Mouse (Mus musculus) C2C12 (cell line): ENCODE data around the gene Rnf182. TPM values are rescaled to one million over a fixed set of nuclear protein-coding genes. Genes with fewer than 3 reads are reported as not detected.
A peak's percentile ranks its signal among the peaks of the same experiment; 100 is the strongest.

Source experiments
- H3K27me3 ChIP-seq: one replicate; pipeline ENCODE4 v1.6.1; 2011; ENCODE audit not compliant: control insufficient read depth, insufficient read depth, insufficient read length
- H3K36me3 ChIP-seq: one replicate; pipeline ENCODE4 v1.6.1; 2011; ENCODE audit not compliant: control insufficient read depth, insufficient read depth
- H3K4me3 ChIP-seq: one replicate; pipeline ENCODE4 v1.5.1; 2011; ENCODE audit warnings: mild to moderate bottlenecking, control low read depth; ENCODE audit not compliant: poor library complexity, insufficient read depth, severe bottlenecking
- H3K79me2 ChIP-seq: one replicate; pipeline ENCODE4 v1.6.1; 2011; ENCODE audit not compliant: control insufficient read depth, insufficient read depth
- H3K79me3 ChIP-seq: one replicate; pipeline ENCODE4 v1.6.1; 2011; ENCODE audit warnings: low read depth, control low read depth
- H3ac ChIP-seq: one replicate; pipeline ENCODE3; 2011; ENCODE audit warnings: low read depth; ENCODE audit not compliant: control insufficient read depth, insufficient read length
- CEBPB ChIP-seq: IDR thresholded peaks from one replicate; pipeline ENCODE4 v1.6.1; 2011; ENCODE audit warnings: low read depth, mild to moderate bottlenecking, control low read depth, moderate library complexity
- CTCF ChIP-seq: IDR thresholded peaks from one replicate; pipeline ENCODE4 v1.5.1; 2011; ENCODE audit not compliant: control insufficient read depth, insufficient read depth, insufficient read length
- FOSL1 ChIP-seq: IDR thresholded peaks from one replicate; pipeline ENCODE4 v1.8.0; 2011; ENCODE audit warnings: mild to moderate bottlenecking, low read length; ENCODE audit not compliant: poor library complexity, insufficient read depth, severe bottlenecking
- MAX ChIP-seq: IDR thresholded peaks from one replicate; pipeline ENCODE4 v1.6.1; 2011; ENCODE audit warnings: mild to moderate bottlenecking, control low read depth
- MYOD1 ChIP-seq: IDR thresholded peaks from one replicate; pipeline ENCODE4 v1.6.1; 2011; ENCODE audit warnings: low read depth; ENCODE audit not compliant: control insufficient read depth, insufficient read length
- MYOG ChIP-seq: IDR thresholded peaks from one replicate; pipeline ENCODE4 v1.6.1; 2011; ENCODE audit not compliant: control insufficient read depth, insufficient read length; ENCODE audit errors: extremely low read depth
- USF1 ChIP-seq: IDR thresholded peaks from one replicate; pipeline ENCODE4 v1.6.1; 2011; ENCODE audit warnings: low read depth, mild to moderate bottlenecking, control low read depth, moderate library complexity
- polyA plus RNA-seq: library from polyadenylated mRNA; unstranded; fragments of >200 nt; fragmentation: generic; extraction: Trizol; gene quantifications from one replicate; pipeline ENCODE4 v1.2.1, GENCODE M21; 2012; ENCODE audit warnings: missing spikeins

Gene Rnf182
- polyA plus RNA-seq, 1 experiment, result 0.01 TPM

DNA sequence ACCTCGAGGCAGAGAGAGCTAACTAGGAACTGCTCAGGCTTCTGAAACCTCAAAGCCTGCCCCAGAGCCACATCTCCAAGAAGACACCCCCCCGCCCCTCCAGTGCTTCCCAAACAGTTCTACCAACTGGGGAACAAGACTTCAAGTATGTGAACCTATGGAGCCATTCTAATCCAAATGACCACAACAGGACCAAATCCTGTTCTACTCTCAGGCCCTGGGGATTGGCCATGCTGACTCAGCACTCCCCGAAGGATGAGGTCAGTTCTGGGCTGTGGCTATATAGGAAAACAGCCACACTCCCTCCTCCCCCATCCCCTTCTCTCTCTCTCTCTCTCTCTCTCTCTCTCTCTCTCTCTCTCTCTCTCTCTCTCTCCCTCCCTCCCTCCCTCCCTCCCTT, 28.5 kb upstream of the Rnf182 start:
- TF ChIP-seq MYOG (no peak), CEBPB (no peak), FOSL1 (no peak), MAX (no peak), MYOD1 (no peak), CTCF (no peak), USF1 (no peak)
- no peak overlapping the region for H3K4me3 ChIP-seq
- peaks cover 4% of the 10 kb centered on the region for H3K27me3 ChIP-seq
- H3K36me3 ChIP-seq, result no peaks in the 10 kb centered on the region
- H3K79me3 ChIP-seq, result no peaks in the 10 kb centered on the region
- no peak overlapping the region for H3ac ChIP-seq
- no peaks in the 10 kb centered on the region for H3K79me2 ChIP-seq

DNA sequence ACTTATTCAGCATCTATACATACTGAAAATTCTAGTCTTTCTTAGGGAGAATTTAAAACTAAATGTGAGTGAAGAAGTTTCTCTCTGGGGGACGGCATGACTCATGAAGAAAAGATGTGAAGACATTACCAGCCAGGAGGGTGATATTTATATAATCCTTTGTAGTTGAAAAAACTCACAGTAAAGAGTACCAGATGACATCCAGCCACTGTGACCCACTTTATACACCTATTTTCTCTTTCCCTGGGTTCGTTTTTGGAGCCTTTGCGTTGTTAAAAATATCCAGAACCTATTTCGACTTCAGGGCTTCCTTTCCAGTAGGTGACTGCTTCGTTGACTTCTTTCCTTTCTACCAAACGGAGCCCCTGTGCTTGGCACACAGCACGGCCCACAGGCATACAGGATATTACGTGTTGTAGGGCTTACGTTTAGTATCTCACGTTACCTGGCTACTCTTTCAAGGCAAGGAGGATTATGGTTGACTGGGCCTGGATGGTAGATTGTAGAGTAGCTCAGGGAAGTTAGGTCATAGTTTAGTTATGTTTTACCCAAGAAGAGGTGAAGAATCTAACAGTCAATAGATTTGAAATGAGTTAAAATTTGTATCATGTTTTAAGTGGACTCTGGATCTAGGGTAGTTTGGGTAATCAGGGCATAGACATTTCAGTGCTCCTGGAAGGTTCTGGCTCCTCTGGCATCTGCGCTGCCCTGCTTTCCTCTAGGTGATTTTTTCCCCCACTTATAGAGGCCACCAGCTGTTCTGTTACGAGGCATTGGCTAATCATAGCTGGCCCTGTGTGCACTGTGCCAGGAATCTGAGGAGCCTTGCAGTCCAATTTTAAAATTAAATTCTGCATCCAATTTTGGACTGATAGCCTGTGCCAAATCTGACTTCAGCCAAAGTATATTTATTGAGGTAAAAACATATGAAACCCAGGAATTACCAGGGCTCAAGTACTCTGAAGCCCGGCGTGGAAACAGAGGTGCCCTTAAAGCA, 27.4 kb upstream of the Rnf182 start:
- Histone ChIP-seq H3K4me3 (no peak overlapping the region), H3K79me3 (no peaks in the 10 kb centered on the region), H3K36me3 (no peaks in the 10 kb centered on the region), H3ac (no peak overlapping the region), H3K27me3 (peaks cover 6% of the 10 kb centered on the region), H3K79me2 (no peaks in the 10 kb centered on the region)
- TF ChIP-seq CEBPB (no peak), MYOG (no peak), CTCF (no peak), MAX (no peak), USF1 (no peak), FOSL1 (no peak), MYOD1 (no peak)

DNA sequence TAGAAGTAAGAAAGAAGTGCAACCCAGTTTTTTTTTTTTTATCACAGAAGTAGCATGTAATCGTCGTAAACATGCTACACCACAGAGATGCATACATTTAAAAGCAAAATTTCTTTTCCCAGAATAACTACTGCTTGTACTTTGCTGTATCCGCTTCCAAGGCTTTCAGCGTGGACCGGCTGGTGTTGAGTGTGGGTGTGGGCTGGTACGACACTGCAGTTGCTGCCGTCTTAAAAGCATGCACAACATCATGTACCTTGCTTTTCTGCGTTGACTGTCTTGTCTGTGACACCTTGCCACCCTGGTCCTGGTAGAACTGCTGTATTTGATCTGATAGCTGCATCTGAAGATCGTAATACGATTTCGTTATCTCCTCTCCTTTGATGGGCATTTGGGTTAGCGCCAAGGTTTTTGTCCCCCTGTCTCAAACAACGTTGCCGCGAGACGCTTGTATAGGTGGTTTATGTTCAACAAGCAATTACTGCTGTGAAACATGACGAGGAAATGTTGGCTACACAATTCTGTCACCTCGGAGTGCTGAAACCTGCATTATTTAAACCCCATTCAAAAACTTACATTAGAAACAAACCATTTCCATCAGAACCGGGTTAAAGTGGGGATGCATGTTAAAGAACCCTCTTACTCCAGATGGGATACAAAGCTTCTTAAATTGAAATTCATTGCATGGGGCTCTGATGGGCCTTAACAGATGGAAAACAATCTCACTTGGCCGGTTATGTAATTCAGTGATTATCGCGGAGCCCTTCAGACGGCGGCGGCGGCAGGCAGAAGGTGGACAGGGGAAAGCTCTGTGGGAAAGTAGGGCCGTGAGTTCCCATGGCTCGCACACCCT, 23.5 kb upstream of the Rnf182 start:
- H3ac ChIP-seq, result no peak overlapping the region
- no peak overlapping the region for H3K4me3 ChIP-seq
- peaks cover 6% of the 10 kb centered on the region for H3K27me3 ChIP-seq
- no peaks in the 10 kb centered on the region for H3K79me3 ChIP-seq
- H3K79me2 ChIP-seq, result no peaks in the 10 kb centered on the region
- no peaks in the 10 kb centered on the region for H3K36me3 ChIP-seq
- TF ChIP-seq FOSL1, result no peak
- no peak for TF ChIP-seq USF1
- TF ChIP-seq MYOD1, result no peak
- no peak for TF ChIP-seq CEBPB
- TF ChIP-seq MAX, result no peak
- TF ChIP-seq CTCF, result no peak
- no peak for TF ChIP-seq MYOG

DNA sequence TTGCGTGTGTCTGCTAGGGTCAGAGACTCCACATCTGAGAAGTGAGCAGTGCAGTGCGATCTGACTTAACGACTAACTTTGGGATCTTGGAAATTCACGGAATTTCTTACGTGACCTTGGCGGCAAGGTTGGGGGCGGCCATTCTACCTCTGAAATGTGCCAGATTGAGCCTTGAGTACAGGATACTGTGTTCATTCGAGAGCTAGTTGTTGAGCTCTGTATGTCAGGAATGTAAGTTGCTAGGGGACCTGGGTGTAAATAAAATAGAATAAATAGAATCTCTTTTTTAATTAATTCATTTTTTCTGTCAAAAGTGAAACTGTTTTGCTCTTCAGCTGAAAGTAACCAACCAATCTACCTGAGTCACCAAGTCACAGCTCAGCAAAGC, 22.8 kb upstream of the Rnf182 start:
- Histone ChIP-seq H3K4me3 (no peak overlapping the region), H3K79me3 (no peaks in the 10 kb centered on the region), H3K36me3 (no peaks in the 10 kb centered on the region), H3ac (no peak overlapping the region), H3K27me3 (peaks cover 6% of the 10 kb centered on the region), H3K79me2 (no peaks in the 10 kb centered on the region)
- no peak for TF ChIP-seq CEBPB
- no peak for TF ChIP-seq CTCF
- no peak for TF ChIP-seq MAX
- no peak for TF ChIP-seq USF1
- no peak for TF ChIP-seq MYOD1
- TF ChIP-seq MYOG, result no peak
- no peak for TF ChIP-seq FOSL1

DNA sequence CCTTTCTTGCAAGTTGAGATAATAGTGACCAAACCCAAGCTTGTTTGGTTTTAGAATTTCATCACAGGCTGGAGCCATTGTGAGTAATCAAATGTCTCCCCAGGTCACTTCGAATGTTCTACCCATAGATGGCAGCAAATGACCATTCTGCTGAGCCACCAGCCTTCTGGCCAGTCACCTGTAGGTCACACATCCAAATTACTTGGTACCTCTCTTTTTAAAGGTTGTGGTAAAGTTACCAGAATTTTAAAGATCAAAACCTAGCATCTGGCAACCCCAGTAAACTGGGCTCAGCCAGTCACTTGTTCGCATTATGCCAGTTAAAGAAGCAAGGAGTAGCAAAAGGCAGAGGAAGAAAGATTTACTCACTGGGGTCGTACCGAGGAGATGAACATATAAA, 19.6 kb upstream of the Rnf182 start:
- Histone ChIP-seq H3ac (no peak overlapping the region), H3K79me2 (no peaks in the 10 kb centered on the region), H3K27me3 (peaks cover 9% of the 10 kb centered on the region), H3K79me3 (no peaks in the 10 kb centered on the region), H3K4me3 (no peak overlapping the region), H3K36me3 (no peaks in the 10 kb centered on the region)
- TF ChIP-seq CTCF (peak; percentile 54), CEBPB (no peak)
